Mouse (Mus musculus): ENCODE results near the gene Olfr9. TPM values are rescaled to one million over a fixed set of nuclear protein-coding genes. Genes with fewer than 3 reads are reported as not detected.

Gene Olfr9
- polyA plus RNA-seq, 1 experiment from 2014 or later = not detected

DNA sequence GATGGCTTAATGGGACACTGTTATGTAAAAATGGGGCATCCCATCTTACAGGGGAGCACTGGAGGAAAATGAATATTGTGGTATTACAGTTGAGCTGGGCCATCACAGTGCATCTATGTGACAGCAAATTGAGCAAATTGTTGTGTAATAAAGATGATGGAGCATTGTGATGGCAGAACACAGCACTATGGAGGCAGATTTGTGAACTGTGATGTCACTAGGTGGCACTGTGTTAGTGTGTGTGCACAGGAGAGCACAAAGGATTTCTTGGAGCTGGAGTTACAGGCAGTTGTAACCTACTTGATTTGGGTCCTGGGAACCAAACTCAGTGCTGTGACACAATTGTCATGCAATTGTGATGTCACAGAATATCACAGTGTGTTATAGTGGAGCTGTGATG is 34.1 kb downstream of the Olfr9 start:
- no peak for TF ChIP-seq CTCF (IDR thresholded peaks at IDR 0.05; ENCODE audit: low read depth)
- ATAC-seq (replicated peaks; ENCODE audit: low FRiP score, low read depth) (no peak), DNase-seq (ENCODE audit: low spot score) (no peak)
- H3K9me3 ChIP-seq (replicated peaks; ENCODE audit: low read length) = no peaks in the 10 kb centered on the region
- H3K27me3 ChIP-seq (ENCODE audit: insufficient read depth, low read length) = no peaks in the 10 kb centered on the region
- H3K4me2 ChIP-seq (ENCODE audit: low read length) = no peak overlapping the region
- no peak overlapping the region for H3K4me3 ChIP-seq (replicated peaks; ENCODE audit: low read depth, low read length)
- no peaks in the 10 kb centered on the region for H3K4me1 ChIP-seq (replicated peaks; ENCODE audit: insufficient read depth, low read length)
- no peak overlapping the region for H3K27ac ChIP-seq
- H3K36me3 ChIP-seq (ENCODE audit: insufficient read depth, low read length) = no peaks in the 10 kb centered on the region
- no peak overlapping the region for H3K9ac ChIP-seq (ENCODE audit: low read depth, low read length)

DNA sequence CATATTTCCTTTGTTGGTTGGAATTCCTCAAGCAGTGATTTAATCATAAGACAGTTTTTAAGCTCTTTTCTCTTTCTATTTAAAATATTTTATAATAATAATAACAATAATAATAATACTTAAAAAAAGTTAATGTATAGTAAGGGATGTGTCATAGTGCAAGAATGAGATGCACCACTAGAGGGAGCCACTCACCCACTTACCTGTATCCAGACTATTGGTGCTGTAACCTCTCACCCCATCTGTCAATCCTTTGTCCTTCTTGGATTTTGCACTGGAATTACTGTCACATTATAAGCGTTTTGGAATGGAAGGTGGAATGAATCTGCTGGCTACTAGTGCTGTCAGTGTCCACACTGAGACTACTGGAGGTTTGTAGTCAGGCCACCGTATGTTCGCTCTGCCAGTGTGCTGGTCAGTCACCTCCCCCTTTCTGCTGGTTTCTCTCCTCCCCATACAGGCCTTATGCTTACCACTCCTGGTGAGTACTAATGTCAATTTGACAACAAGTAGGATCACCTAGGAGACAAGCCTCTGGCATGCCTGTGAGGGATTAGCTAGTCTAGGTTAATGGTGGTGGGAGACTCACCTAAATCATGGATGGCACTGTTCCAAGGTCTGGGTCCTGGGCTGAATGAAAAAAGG is 36.9 kb downstream of the Olfr9 start:
- no peak overlapping the region for H3K4me2 ChIP-seq (ENCODE audit: low read length)
- no peaks in the 10 kb centered on the region for H3K4me1 ChIP-seq (replicated peaks; ENCODE audit: insufficient read depth, low read length)
- peak; percentile 82 for TF ChIP-seq CTCF (IDR thresholded peaks at IDR 0.05; ENCODE audit: low read depth)
- H3K36me3 ChIP-seq (ENCODE audit: insufficient read depth, low read length) = no peaks in the 10 kb centered on the region
- ATAC-seq (replicated peaks; ENCODE audit: low FRiP score, low read depth) (0 out of 2 replicates have a peak, but pooled peaks have one; percentile 46), DNase-seq (ENCODE audit: low spot score) (peak; percentile 65)
- H3K27me3 ChIP-seq (ENCODE audit: insufficient read depth, low read length) = no peaks in the 10 kb centered on the region
- 64% methylated on average over 3 of the region's 3 CpGs for WGBS
- no peak overlapping the region for H3K4me3 ChIP-seq (replicated peaks; ENCODE audit: low read depth, low read length)
- no peak overlapping the region for H3K27ac ChIP-seq
- no peaks in the 10 kb centered on the region for H3K9me3 ChIP-seq (replicated peaks; ENCODE audit: low read length)
- H3K9ac ChIP-seq (ENCODE audit: low read depth, low read length) = no peak overlapping the region

DNA sequence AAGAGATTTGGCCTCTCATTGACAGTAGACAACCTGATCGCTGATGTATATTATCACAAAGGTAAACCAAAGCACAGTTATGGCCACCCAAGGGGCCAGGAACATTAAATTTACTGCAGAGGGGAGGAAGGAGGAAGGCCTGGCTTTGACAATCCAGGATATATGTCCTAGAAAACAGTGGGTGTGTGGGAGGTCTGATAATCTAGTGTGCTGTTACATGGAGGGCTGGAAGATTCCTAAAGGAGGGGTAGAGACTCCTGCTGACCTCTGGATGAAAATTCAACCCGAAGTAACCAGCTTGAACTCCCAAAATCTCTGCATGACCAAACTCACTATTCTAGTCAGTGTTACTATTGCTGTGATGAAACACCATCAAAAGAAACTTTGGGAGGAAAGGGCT is 39.1 kb downstream of the Olfr9 start:
- Histone ChIP-seq H3K4me3 (replicated peaks; ENCODE audit: low read depth, low read length) (no peak overlapping the region), H3K9me3 (replicated peaks; ENCODE audit: low read length) (no peaks in the 10 kb centered on the region), H3K27me3 (ENCODE audit: insufficient read depth, low read length) (no peaks in the 10 kb centered on the region), H3K4me2 (ENCODE audit: low read length) (no peak overlapping the region), H3K4me1 (replicated peaks; ENCODE audit: insufficient read depth, low read length) (no peaks in the 10 kb centered on the region), H3K27ac (no peak overlapping the region), H3K36me3 (ENCODE audit: insufficient read depth, low read length) (no peaks in the 10 kb centered on the region), H3K9ac (ENCODE audit: low read depth, low read length) (no peak overlapping the region)
- DNase-seq (ENCODE audit: low spot score) (peak; percentile 40), ATAC-seq (replicated peaks; ENCODE audit: low FRiP score, low read depth) (no peak)
- WGBS = 29% methylated on average over 2 of the region's 2 CpGs
- TF ChIP-seq CTCF (IDR thresholded peaks at IDR 0.05; ENCODE audit: low read depth) = no peak

GRCm38 (mm10) chr10:129039796-129040195 is 50.6 kb downstream of the Olfr9 start, which contains the start of gene Olfr764-ps1:
Gene Olfr764-ps1, minus strand, starts transcription at chr10:129039896.
- H3K9me3 ChIP-seq (replicated peaks; ENCODE audit: low read length) = no peaks in the 10 kb centered on the region
- TF ChIP-seq CTCF (IDR thresholded peaks at IDR 0.05; ENCODE audit: low read depth) = no peak
- no peak within 1 kb of the TSS for H3K4me2 ChIP-seq (ENCODE audit: low read length)
- no peaks in the 10 kb centered on the region for H3K36me3 ChIP-seq (ENCODE audit: insufficient read depth, low read length)
- DNase-seq (ENCODE audit: low spot score) = no peak
- ATAC-seq (replicated peaks; ENCODE audit: low FRiP score, low read depth) = no peak
- no peaks in the 10 kb centered on the region for H3K4me1 ChIP-seq (replicated peaks; ENCODE audit: insufficient read depth, low read length)
- H3K27ac ChIP-seq = no peak within 1 kb of the TSS
- no peak within 1 kb of the TSS for H3K4me3 ChIP-seq (replicated peaks; ENCODE audit: low read depth, low read length)
- H3K9ac ChIP-seq (ENCODE audit: low read depth, low read length) = no peak within 1 kb of the TSS
- WGBS = 86% methylated on average over 3 of the region's 3 CpGs
- no peaks in the 10 kb centered on the region for H3K27me3 ChIP-seq (ENCODE audit: insufficient read depth, low read length)

Other genes with a start within 250 kb of the Olfr9 start
- gene Dgka, start 244.6 kb upstream of the Olfr9 start, polyA plus RNA-seq (2015; fragmentation: Nextera tagmentation; extraction: Ambion mirVana) = 5.4 and 6.4 TPM in 2 replicates
- 35.0 and 36.3 TPM in 2 replicates for gene Pym1, start 241.5 kb upstream of the Olfr9 start, polyA plus RNA-seq (2015; fragmentation: Nextera tagmentation; extraction: Ambion mirVana)
- 0.55 and 0.64 TPM in 2 replicates for gene Mmp19, start 198.5 kb upstream of the Olfr9 start, polyA plus RNA-seq (2015; fragmentation: Nextera tagmentation; extraction: Ambion mirVana)
- 46.2 and 48.5 TPM in 2 replicates for gene Dnajc14, start 185.4 kb upstream of the Olfr9 start, polyA plus RNA-seq (2015; fragmentation: Nextera tagmentation; extraction: Ambion mirVana)
- 11.7 and 13.2 TPM in 2 replicates for gene Tmem198b, start 185.1 kb upstream of the Olfr9 start, polyA plus RNA-seq (2015; fragmentation: Nextera tagmentation; extraction: Ambion mirVana)
- gene Sarnp, start 172.1 kb upstream of the Olfr9 start, polyA plus RNA-seq (2015; fragmentation: Nextera tagmentation; extraction: Ambion mirVana) = 164 and 175 TPM in 2 replicates
- 87.2 and 87.5 TPM in 2 replicates for gene Ormdl2, start 167.8 kb upstream of the Olfr9 start, polyA plus RNA-seq (2015; fragmentation: Nextera tagmentation; extraction: Ambion mirVana)
- gene Gdf11, start 97.7 kb upstream of the Olfr9 start, polyA plus RNA-seq (2015; fragmentation: Nextera tagmentation; extraction: Ambion mirVana) = 7.7 and 8.2 TPM in 2 replicates
- gene Cd63, start 88.4 kb upstream of the Olfr9 start, polyA plus RNA-seq (2015; fragmentation: Nextera tagmentation; extraction: Ambion mirVana) = 1,350 and 1,394 TPM in 2 replicates
- 12.9 and 15.0 TPM in 2 replicates for gene Rdh5, start 66.5 kb upstream of the Olfr9 start, polyA plus RNA-seq (2015; fragmentation: Nextera tagmentation; extraction: Ambion mirVana)
- gene Bloc1s1, start 65.4 kb upstream of the Olfr9 start, polyA plus RNA-seq (2015; fragmentation: Nextera tagmentation; extraction: Ambion mirVana) = 272 and 276 TPM in 2 replicates
- gene Itga7, start 55.6 kb upstream of the Olfr9 start, polyA plus RNA-seq (2015; fragmentation: Nextera tagmentation; extraction: Ambion mirVana) = 3.8 TPM in 2 replicates
- 59.9 and 69.3 TPM in 2 replicates for gene Mettl7b, start 28.4 kb upstream of the Olfr9 start, polyA plus RNA-seq (2015; fragmentation: Nextera tagmentation; extraction: Ambion mirVana)
- not detected in 2 replicates for gene Olfr763, start 21.4 kb downstream of the Olfr9 start, polyA plus RNA-seq (2015; fragmentation: Nextera tagmentation; extraction: Ambion mirVana)
- gene Olfr764-ps1, start 50.5 kb downstream of the Olfr9 start, polyA plus RNA-seq (2015; fragmentation: Nextera tagmentation; extraction: Ambion mirVana) = not detected in 2 replicates
- not detected in 2 replicates for gene Olfr765, start 60.6 kb downstream of the Olfr9 start, polyA plus RNA-seq (2015; fragmentation: Nextera tagmentation; extraction: Ambion mirVana)
- gene Olfr766-ps1, start 79.5 kb downstream of the Olfr9 start, polyA plus RNA-seq (2015; fragmentation: Nextera tagmentation; extraction: Ambion mirVana) = not detected in 2 replicates
- gene Olfr767, start 93.5 kb downstream of the Olfr9 start, polyA plus RNA-seq (2015; fragmentation: Nextera tagmentation; extraction: Ambion mirVana) = not detected in 2 replicates
- gene Olfr768, start 109.9 kb downstream of the Olfr9 start, polyA plus RNA-seq (2015; fragmentation: Nextera tagmentation; extraction: Ambion mirVana) = 0.04 TPM in 1 of 2 replicates, not detected in the other
- gene Olfr769, start 128.4 kb downstream of the Olfr9 start, polyA plus RNA-seq (2015; fragmentation: Nextera tagmentation; extraction: Ambion mirVana) = not detected in 2 replicates
- gene Olfr770, start 149.6 kb downstream of the Olfr9 start, polyA plus RNA-seq (2015; fragmentation: Nextera tagmentation; extraction: Ambion mirVana) = not detected in 2 replicates
- gene Olfr771, start 175.3 kb downstream of the Olfr9 start, polyA plus RNA-seq (2015; fragmentation: Nextera tagmentation; extraction: Ambion mirVana) = not detected in 2 replicates
- gene Olfr772, start 188.5 kb downstream of the Olfr9 start, polyA plus RNA-seq (2015; fragmentation: Nextera tagmentation; extraction: Ambion mirVana) = not detected in 2 replicates
- not detected in 2 replicates for gene Olfr773, start 198.0 kb downstream of the Olfr9 start, polyA plus RNA-seq (2015; fragmentation: Nextera tagmentation; extraction: Ambion mirVana)
- not detected in 2 replicates for gene Olfr774, start 246.8 kb downstream of the Olfr9 start, polyA plus RNA-seq (2015; fragmentation: Nextera tagmentation; extraction: Ambion mirVana)

Measured in kidney, postnatal 0 days (tissue).